Mouse (Mus musculus) ES-E14 (cell line): ENCODE data around the gene Mgat4e. TPM values are rescaled to one million over a fixed set of nuclear protein-coding genes. Genes with fewer than 3 reads are reported as not detected.
"Not testable (repeated sequence)": the region's sequence is repeated elsewhere in the genome, so short reads cannot be mapped to it uniquely, and the experiment has no call there.

Experiments used
- DNase-seq: peaks from one replicate; pipeline ENCODE4 v3.0.0-alpha.2; 2013; ENCODE audit warnings: low read depth, low spot score
- H3K27ac ChIP-seq: 2 replicates; pipeline ENCODE4 v1.5.1; 2012; ENCODE audit warnings: low read depth, mild to moderate bottlenecking, low read length, moderate library complexity, mixed read lengths; ENCODE audit not compliant: poor library complexity, insufficient read depth, severe bottlenecking
- H3K36me3 ChIP-seq: 2 replicates; pipeline ENCODE4 v1.6.1; 2012; ENCODE audit warnings: mild to moderate bottlenecking, low read length, moderate library complexity, mixed read lengths; ENCODE audit not compliant: control insufficient read depth, poor library complexity, insufficient read depth, severe bottlenecking
- H3K4me1 ChIP-seq, 2 experiments: fragments of 150-350 bp in 1 of 2; sonication (generic) in 1 of 2; 2 replicates each; pipeline ENCODE4 v1.6.1; 2012; ENCODE audit warnings: low read length in 2 of 2, mild to moderate bottlenecking in 1 of 2, mixed read lengths in 1 of 2; ENCODE audit not compliant: control insufficient read depth in 2 of 2, insufficient read depth in 2 of 2, poor library complexity in 1 of 2
- H3K4me3 ChIP-seq, 2 experiments: fragments of 150-350 bp in 1 of 2; sonication (generic) in 1 of 2; 2 replicates each; pipeline ENCODE4 v1.5.1; 2012; ENCODE audit warnings: low read length in 2 of 2, low read depth in 1 of 2, mild to moderate bottlenecking in 1 of 2, mixed read lengths in 1 of 2; ENCODE audit not compliant: insufficient read depth in 1 of 2, poor library complexity in 1 of 2, severe bottlenecking in 1 of 2
- H3K9ac ChIP-seq: 2 replicates; pipeline ENCODE4 v1.6.1; 2012; ENCODE audit warnings: low read depth, mild to moderate bottlenecking, low read length, mixed read lengths; ENCODE audit not compliant: poor library complexity, insufficient read depth, severe bottlenecking
- H3K9me3 ChIP-seq: fragments of 150-350 bp; sonication (generic); 2 replicates; pipeline ENCODE4 v1.6.1; 2012; ENCODE audit warnings: low read depth, mild to moderate bottlenecking, low read length; ENCODE audit not compliant: control insufficient read depth, insufficient read depth
- CHD2 ChIP-seq: IDR thresholded peaks from 2 replicates; pipeline ENCODE4 v1.6.1; 2014; ENCODE audit warnings: mild to moderate bottlenecking, low read depth, low read length, inconsistent platforms
- HCFC1 ChIP-seq: IDR thresholded peaks from 2 replicates; pipeline ENCODE4 v1.6.1; 2012; ENCODE audit warnings: low read length, inconsistent platforms, borderline replicate concordance; ENCODE audit not compliant: insufficient read depth
- MAFK ChIP-seq: IDR thresholded peaks from 2 replicates; pipeline ENCODE4 v1.6.1; 2014; ENCODE audit warnings: mild to moderate bottlenecking, low read depth, low read length, inconsistent platforms; ENCODE audit not compliant: insufficient read depth
- ZC3H11A ChIP-seq: IDR thresholded peaks from 2 replicates; pipeline ENCODE4 v1.6.1; 2012; ENCODE audit warnings: low read depth, mild to moderate bottlenecking, inconsistent platforms, low read length, borderline replicate concordance
- ZNF384 ChIP-seq: IDR thresholded peaks from 2 replicates; pipeline ENCODE4 v1.6.1; 2012; ENCODE audit warnings: low read depth, low read length, inconsistent platforms
- in situ Hi-C, 2 experiments: fragments of 600-800 bp; cut with MboI; formaldehyde crosslinking; loops; one replicate each; pipeline ENCODE4 v1.15.1; 2025; ENCODE audit warnings: low sequenced_read_pairs in 2 of 2, inconsistent platforms in 1 of 2; ENCODE audit not compliant: unreplicated experiment in 2 of 2
- total RNA-seq: library from RNA; depleted of rRNA; stranded (reverse); fragments of 300-350 nt; gene quantifications from 2 replicates; pipeline ENCODE4 v1.2.3, GENCODE M21; 2012

Gene Mgat4e
- total RNA-seq, 1 experiment = 0.76 TPM

DNA sequence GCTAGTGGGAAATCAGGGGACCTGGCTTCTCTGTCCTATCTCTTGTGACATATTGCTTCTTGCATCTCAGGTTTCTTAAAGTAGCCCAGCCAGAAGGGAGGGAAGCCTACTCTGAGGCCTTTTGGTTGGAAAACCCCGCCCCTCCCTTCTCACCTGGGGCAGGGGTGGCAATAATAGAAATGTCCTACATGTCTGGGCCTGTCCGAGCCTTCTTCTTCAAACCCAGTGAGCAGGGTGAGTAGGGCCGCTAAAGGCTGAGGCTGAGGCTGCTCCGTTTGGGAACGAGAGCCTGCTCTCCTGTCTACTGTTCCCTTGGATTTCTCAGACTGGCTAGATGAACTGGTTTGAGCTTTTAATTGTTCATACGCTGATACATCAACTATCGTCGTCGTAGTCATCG lies 8.9 kb downstream of the Mgat4e start:
- H3K4me3 ChIP-seq = peak overlapping the region in 1 of 2 experiments; percentile 14; a peak in 1 of 4 replicates
- no peaks in the 10 kb centered on the region for H3K36me3 ChIP-seq
- in situ Hi-C loops = no loop called here
- peak overlapping the region; percentile 13; the same call in 1 of the 2 replicates for H3K9ac ChIP-seq
- no peak for DNase-seq
- peaks cover 12 to 20% of the 10 kb centered on the region in 2 experiments for H3K4me1 ChIP-seq
- TF ChIP-seq ZNF384 (no peak), HCFC1 (no peak), ZC3H11A (no peak), CHD2 (no peak), MAFK (no peak)
- H3K27ac ChIP-seq = peak overlapping the region; percentile 73
- H3K9me3 ChIP-seq = no peaks in the 10 kb centered on the region

DNA sequence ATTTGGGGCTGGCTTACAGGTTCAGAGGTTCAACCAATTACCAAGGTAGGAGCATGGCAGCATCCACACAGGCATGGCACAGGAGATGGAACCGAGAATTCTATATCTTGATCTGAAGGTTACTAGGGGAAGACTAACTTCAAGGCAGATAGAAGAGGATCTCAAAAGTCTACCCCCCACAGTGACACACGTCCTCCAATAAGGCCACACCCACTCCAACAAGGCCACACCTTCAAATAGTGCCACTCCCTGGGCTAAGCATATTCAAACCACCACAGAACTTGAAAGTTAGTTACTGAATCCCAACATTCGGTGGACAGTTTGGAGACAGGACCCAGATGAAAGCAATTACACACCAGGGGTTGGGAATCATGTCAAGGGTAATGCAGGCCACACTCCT lies 14.0 kb downstream of the Mgat4e start:
- DNase-seq = no peak
- H3K27ac ChIP-seq = peak overlapping the region; percentile 96
- H3K4me3 ChIP-seq = no peak overlapping the region
- peaks cover 8 to 13% of the 10 kb centered on the region in 2 experiments for H3K4me1 ChIP-seq
- no peak overlapping the region for H3K9ac ChIP-seq
- in situ Hi-C loops = no loop called here
- TF ChIP-seq MAFK (no peak), CHD2 (no peak), HCFC1 (no peak), ZC3H11A (no peak), ZNF384 (no peak)
- no peaks in the 10 kb centered on the region for H3K9me3 ChIP-seq
- no peaks in the 10 kb centered on the region for H3K36me3 ChIP-seq

DNA sequence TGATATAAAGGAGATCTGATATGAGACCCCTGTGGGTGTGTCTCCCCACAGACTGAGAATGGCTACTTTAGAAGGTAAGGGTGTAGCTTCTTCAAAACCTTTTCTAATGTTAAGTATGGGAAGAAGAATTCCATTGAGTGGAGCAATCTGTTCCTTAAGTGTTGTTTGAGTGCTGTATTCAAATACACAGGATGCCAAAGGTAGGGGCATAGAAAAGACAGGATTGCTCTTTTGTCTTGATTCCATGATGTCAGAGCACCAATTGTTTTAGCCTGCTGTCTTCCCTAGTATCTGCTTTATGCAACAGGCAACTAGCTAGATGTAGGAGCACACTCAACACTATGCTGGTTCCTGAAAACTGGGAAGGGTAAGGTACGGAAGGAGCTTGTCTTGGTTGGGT lies 14.4 kb downstream of the Mgat4e start:
- no peaks in the 10 kb centered on the region for H3K36me3 ChIP-seq
- H3K4me3 ChIP-seq = no peak overlapping the region
- in situ Hi-C loops = no loop called here
- TF ChIP-seq MAFK (no peak), CHD2 (peak; percentile 86), ZNF384 (no peak), ZC3H11A (no peak), HCFC1 (no peak)
- peaks cover 8 to 15% of the 10 kb centered on the region in 2 experiments for H3K4me1 ChIP-seq
- no peaks in the 10 kb centered on the region for H3K9me3 ChIP-seq
- peak overlapping the region; percentile 96 for H3K27ac ChIP-seq
- H3K9ac ChIP-seq = no peak overlapping the region
- DNase-seq = peak; percentile 93

DNA sequence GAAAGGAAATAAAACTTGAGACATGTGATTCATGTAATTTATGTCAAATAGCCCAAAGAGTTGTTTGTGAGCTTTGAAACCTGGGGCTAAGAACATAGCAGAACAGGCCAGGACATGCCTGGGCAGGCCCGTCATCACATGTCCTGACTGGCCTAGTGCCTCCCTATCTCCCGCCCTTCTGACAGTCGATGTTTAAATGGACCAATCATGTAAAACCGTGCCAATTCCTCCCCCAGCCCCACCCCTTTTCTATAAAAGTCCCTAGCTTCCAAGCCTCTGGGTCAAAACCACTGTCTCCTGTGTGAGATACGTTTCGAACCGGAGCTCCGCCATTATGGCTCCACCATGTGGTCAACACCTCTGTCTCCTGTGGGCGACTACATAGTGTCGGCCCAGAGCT lies 15.8 kb downstream of the Mgat4e start:
- DNase-seq, in situ Hi-C loops: not testable (repeated sequence)

DNA sequence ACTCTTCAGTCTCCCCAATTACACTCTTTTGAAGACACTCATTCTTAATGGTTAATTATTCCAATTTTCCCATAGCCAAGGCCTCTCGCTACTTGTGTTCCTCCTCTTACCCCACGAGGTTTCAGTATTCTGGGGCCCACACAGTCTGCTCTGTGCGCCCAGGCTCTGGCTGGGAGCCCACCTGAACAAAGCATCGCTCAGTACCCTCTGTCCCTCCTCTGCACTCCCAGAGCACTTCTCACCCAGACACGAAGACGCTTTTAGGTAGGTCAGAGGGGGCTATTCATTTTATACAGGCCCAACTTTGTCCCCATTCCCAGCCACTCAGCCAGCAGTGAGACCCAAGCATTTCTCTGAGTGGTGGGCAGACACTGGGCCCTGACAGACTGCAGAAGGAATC lies 18.9 kb downstream of the Mgat4e start:
- in situ Hi-C loops = no loop called here
- Histone ChIP-seq H3K9me3 (no peaks in the 10 kb centered on the region), H3K36me3 (no peaks in the 10 kb centered on the region), H3K27ac (0 out of 2 replicates have a peak overlapping the region, but pooled peaks have one; percentile 4), H3K4me1 (peaks cover 0 to 14% of the 10 kb centered on the region in 2 experiments; a peak in 1 of 4 replicates), H3K4me3 (no peak overlapping the region), H3K9ac (peak overlapping the region; percentile 15; the same call in 1 of the 2 replicates)
- TF ChIP-seq ZC3H11A (no peak), HCFC1 (no peak), CHD2 (no peak), ZNF384 (no peak), MAFK (no peak)
- no peak for DNase-seq

More for the DNA sequence above, 15.8 kb downstream of the Mgat4e start:
- H3K27ac ChIP-seq = peak overlapping the region; percentile 95
- H3K4me1 ChIP-seq = peaks cover 5 to 17% of the 10 kb centered on the region in 2 experiments; a peak in 3 of 4 replicates
- H3K9me3 ChIP-seq, H3K36me3 ChIP-seq: not testable (repeated sequence)
- peak overlapping the region; percentile 74 for H3K9ac ChIP-seq
- H3K4me3 ChIP-seq = peak overlapping the region in 1 of 2 experiments; percentile 51; a peak in 2 of 4 replicates
